Mouse (Mus musculus): ENCODE measurements around the gene Kcnj3.

Kcnj3 gene

DNA sequence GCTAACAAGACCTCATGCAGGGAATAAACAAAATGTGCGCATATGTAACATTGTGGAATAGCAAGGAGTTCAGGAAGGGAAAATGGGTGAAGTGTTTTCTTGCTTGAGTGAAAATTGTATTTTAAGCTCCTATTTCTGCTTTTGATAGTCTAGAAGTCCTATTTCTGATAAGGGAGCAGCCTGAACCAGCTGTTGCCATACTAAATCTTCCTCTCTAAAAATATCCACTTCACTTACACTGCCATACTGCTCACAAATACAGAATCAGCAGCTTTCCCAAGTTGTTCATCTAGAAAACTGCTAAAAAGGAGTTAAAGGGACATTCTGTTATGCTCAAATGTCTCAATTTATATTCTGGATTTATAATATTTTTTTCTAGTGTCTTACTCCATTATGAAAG is 69.9 kb downstream of the Kcnj3 start:
- no peak for DNase-seq (ENCODE audit: inconsistent ontology term)

- DNase-seq (ENCODE audit: inconsistent ontology term) = peak; percentile 60
These were observed 81.5 kb downstream of the Kcnj3 start for GRCm38 (mm10) chr2:55517297-55517696.

DNA sequence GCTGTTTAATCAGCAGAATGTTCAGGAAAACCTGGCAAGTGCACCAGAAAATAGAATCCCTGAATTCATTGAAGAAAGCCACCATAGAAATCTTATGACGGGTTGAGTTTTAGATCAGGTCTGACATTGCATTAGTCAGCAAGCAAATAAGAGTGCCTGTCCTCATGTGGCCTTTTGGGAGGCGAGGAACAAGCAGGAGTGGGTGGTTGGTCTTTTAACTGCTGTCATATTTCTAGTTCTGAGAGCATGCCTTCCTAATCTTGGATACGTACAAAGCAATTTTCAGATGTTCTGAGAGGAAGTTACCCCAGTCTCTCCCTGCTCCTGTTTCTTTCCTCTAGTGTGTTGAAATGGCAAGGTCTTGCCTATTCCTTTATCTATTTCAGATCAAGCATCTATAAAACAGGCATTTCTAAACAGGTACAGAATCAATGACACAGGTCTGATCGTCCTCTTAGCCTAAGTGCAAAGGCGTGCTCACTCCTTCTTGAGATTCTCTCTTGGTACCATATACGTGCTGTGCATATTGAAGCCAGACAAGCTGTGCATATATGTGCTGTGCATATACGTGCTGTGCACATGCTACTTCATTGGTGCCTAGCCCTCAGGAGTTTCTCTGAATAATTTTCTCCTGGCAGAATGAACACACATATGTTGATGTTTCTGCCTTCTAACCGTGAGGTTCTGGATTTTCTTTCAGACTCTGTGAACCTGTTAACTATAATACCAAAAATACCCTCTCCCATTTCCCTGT is 97.1 kb downstream of the Kcnj3 start:
- DNase-seq (ENCODE audit: inconsistent ontology term) = no peak

GRCm38 (mm10) chr2:55534946-55535345 is 99.2 kb downstream of the Kcnj3 start:
- DNase-seq (ENCODE audit: inconsistent ontology term) = no peak

- DNase-seq (ENCODE audit: inconsistent ontology term) = no peak
These were observed 99.7 kb downstream of the Kcnj3 start for GRCm38 (mm10) chr2:55535482-55535881.

GRCm38 (mm10) chr2:55547612-55548011 is 111.8 kb downstream of the Kcnj3 start:
- DNase-seq (ENCODE audit: inconsistent ontology term) = no peak

- DNase-seq (ENCODE audit: inconsistent ontology term) = no peak
These were observed 122.7 kb downstream of the Kcnj3 start for GRCm38 (mm10) chr2:55558368-55558985.

- DNase-seq (ENCODE audit: inconsistent ontology term) = no peak
These were observed 133.5 kb downstream of the Kcnj3 start for GRCm38 (mm10) chr2:55569291-55569690.

DNA sequence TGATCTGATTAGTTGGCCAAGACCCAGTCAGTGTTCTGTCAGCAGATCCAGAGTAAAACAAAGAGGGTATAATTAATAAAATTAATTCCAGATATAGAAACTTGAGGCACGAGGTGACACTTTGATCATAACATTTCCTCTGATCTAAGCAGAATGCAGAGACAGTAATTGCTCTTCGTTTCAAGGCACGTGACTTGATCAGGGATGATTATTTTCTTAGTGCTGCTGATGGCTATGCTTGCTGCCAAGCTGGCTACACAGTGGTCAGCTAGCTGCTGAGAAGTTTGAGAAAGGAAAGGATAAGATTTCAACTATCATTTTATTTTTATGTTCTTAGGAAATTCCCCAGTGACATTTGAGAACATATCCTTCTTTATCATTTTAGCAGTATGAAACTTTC is 135.7 kb downstream of the Kcnj3 start:
- DNase-seq (ENCODE audit: inconsistent ontology term) = no peak

DNA sequence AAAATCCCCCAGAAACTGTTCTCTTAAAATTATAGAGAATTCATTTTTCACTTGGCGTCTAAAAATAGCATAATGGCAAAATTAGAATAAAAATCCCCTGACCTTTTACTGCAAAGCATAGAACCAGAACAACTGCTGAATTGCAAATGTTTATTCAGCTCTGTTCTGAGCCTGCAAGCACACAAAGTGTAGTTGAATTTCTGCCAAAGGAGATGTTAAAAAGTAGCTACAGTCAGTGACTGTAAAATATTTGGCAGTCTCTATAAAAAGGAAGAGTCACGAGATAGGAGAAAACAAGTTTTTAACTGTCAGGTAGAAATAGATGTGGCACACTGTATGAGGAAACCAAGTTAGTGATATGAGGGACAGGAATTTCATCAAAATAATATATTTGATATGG is 144.5 kb downstream of the Kcnj3 start:
- DNase-seq (ENCODE audit: inconsistent ontology term) = no peak

DNA sequence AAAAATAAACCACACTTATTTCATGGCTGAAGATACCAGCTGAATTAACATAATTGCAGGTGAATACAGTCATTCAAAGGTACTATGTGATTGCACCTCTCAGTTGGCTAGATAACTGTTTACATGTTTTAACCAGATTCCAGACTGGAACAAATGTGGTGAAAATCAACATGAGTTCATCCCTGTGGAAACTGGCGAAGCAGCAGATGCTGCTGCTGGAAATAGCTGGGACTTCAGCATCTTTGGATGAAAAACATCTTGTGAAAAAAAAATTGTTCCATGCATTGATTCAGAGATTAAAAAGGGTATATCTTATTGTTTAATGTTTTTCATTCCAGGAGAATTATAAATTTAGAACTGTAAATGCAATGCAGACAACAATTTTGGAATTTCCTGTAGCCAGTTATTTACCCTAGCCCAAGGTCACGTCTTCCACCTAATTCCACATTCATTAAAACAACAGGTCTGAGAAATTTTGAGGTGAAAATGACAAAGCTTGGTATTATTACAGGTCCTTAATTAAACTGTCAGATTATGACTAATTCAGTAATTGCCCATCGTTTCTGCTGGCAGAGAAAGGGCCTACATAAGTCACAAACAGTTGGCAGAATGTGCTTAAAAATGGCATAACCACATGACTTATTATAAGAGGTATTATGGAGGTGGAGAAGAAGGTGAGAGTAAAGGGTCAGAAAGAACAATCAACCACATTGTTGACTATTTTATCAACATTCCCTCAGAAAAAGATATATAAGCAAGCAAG is 155.6 kb downstream of the Kcnj3 start:
- peak; percentile 9 for DNase-seq (ENCODE audit: inconsistent ontology term)
